Mouse (Mus musculus): Measurements from ENCODE around the gene Gpsm1. TPM values are rescaled to one million over a fixed set of nuclear protein-coding genes. Genes with fewer than 3 reads are reported as not detected.

Gene Gpsm1
- total RNA-seq, 1 experiment, result 13.9 TPM

GRCm38 (mm10) chr2:26309739-26310138, 5.6 kb upstream of the Gpsm1 start:
- Histone ChIP-seq H3K9ac (ENCODE audit: insufficient read depth, low read depth, low read length, poor library complexity, severe bottlenecking) (no peak overlapping the region), H3K36me3 (ENCODE audit: control insufficient read depth, insufficient read depth, low read length, poor library complexity, severe bottlenecking) (no peaks in the 10 kb centered on the region), H3K9me3 (ENCODE audit: control insufficient read depth, insufficient read depth, low read depth, low read length) (no peaks in the 10 kb centered on the region), H3K4me1 (ENCODE audit: control insufficient read depth in 2 of 2, insufficient read depth in 2 of 2, low read length in 2 of 2, poor library complexity in 1 of 2) (peaks cover 0 to 6% of the 10 kb centered on the region in 2 experiments; a peak in 1 of 4 replicates), H3K4me3 (ENCODE audit: insufficient read depth in 1 of 2, low read depth in 1 of 2, low read length in 2 of 2, poor library complexity in 1 of 2, severe bottlenecking in 1 of 2) (no peak overlapping the region), H3K27ac (ENCODE audit: insufficient read depth, low read depth, low read length, poor library complexity, severe bottlenecking) (no peak overlapping the region)
- in situ Hi-C loops (cut with MboI; ENCODE audit: low sequenced_read_pairs in 2 of 2, unreplicated experiment in 2 of 2), result loop anchor here in 1 of 2 experiments (25.0 kb wide), 1 partner anchor 253 kb away; no protein-coding TSS in a partner anchor
- TF ChIP-seq HCFC1 (IDR thresholded peaks at IDR 0.05; ENCODE audit: borderline replicate concordance, insufficient read depth, low read length) (no peak), MAFK (IDR thresholded peaks at IDR 0.05; ENCODE audit: insufficient read depth, low read depth, low read length) (no peak), CHD2 (IDR thresholded peaks at IDR 0.05; ENCODE audit: low read depth, low read length) (no peak), ZC3H11A (IDR thresholded peaks at IDR 0.05; ENCODE audit: borderline replicate concordance, low read depth, low read length) (no peak), ZNF384 (IDR thresholded peaks at IDR 0.05; ENCODE audit: low read depth, low read length) (no peak)
- DNase-seq (ENCODE audit: low read depth, low spot score), result no peak

GRCm38 (mm10) chr2:26311936-26312335, 3.4 kb upstream of the Gpsm1 start:
- in situ Hi-C loops (cut with MboI; ENCODE audit: low sequenced_read_pairs in 2 of 2, unreplicated experiment in 2 of 2), result loop anchor here in 1 of 2 experiments (25.0 kb wide), 1 partner anchor 250 kb away; no protein-coding TSS in a partner anchor
- Histone ChIP-seq H3K4me1 (ENCODE audit: control insufficient read depth in 2 of 2, insufficient read depth in 2 of 2, low read length in 2 of 2, poor library complexity in 1 of 2) (peaks cover 0 to 14% of the 10 kb centered on the region in 2 experiments; a peak in 1 of 4 replicates), H3K9me3 (ENCODE audit: control insufficient read depth, insufficient read depth, low read depth, low read length) (no peaks in the 10 kb centered on the region), H3K4me3 (ENCODE audit: insufficient read depth in 1 of 2, low read depth in 1 of 2, low read length in 2 of 2, poor library complexity in 1 of 2, severe bottlenecking in 1 of 2) (no peak overlapping the region), H3K9ac (ENCODE audit: insufficient read depth, low read depth, low read length, poor library complexity, severe bottlenecking) (no peak overlapping the region), H3K36me3 (ENCODE audit: control insufficient read depth, insufficient read depth, low read length, poor library complexity, severe bottlenecking) (no peaks in the 10 kb centered on the region), H3K27ac (ENCODE audit: insufficient read depth, low read depth, low read length, poor library complexity, severe bottlenecking) (no peak overlapping the region)
- no peak for TF ChIP-seq MAFK (IDR thresholded peaks at IDR 0.05; ENCODE audit: insufficient read depth, low read depth, low read length)
- no peak for TF ChIP-seq ZNF384 (IDR thresholded peaks at IDR 0.05; ENCODE audit: low read depth, low read length)
- TF ChIP-seq CHD2 (IDR thresholded peaks at IDR 0.05; ENCODE audit: low read depth, low read length), result no peak
- no peak for TF ChIP-seq HCFC1 (IDR thresholded peaks at IDR 0.05; ENCODE audit: borderline replicate concordance, insufficient read depth, low read length)
- no peak for TF ChIP-seq ZC3H11A (IDR thresholded peaks at IDR 0.05; ENCODE audit: borderline replicate concordance, low read depth, low read length)
- DNase-seq (ENCODE audit: low read depth, low spot score), result no peak

GRCm38 (mm10) chr2:26312812-26313211, 2.5 kb upstream of the Gpsm1 start:
- no peak overlapping the region for H3K27ac ChIP-seq (ENCODE audit: insufficient read depth, low read depth, low read length, poor library complexity, severe bottlenecking)
- TF ChIP-seq ZC3H11A (IDR thresholded peaks at IDR 0.05; ENCODE audit: borderline replicate concordance, low read depth, low read length) (no peak), ZNF384 (IDR thresholded peaks at IDR 0.05; ENCODE audit: low read depth, low read length) (no peak), HCFC1 (IDR thresholded peaks at IDR 0.05; ENCODE audit: borderline replicate concordance, insufficient read depth, low read length) (no peak), MAFK (IDR thresholded peaks at IDR 0.05; ENCODE audit: insufficient read depth, low read depth, low read length) (no peak), CHD2 (IDR thresholded peaks at IDR 0.05; ENCODE audit: low read depth, low read length) (no peak)
- H3K9ac ChIP-seq (ENCODE audit: insufficient read depth, low read depth, low read length, poor library complexity, severe bottlenecking), result no peak overlapping the region
- DNase-seq (ENCODE audit: low read depth, low spot score), result no peak
- H3K36me3 ChIP-seq (ENCODE audit: control insufficient read depth, insufficient read depth, low read length, poor library complexity, severe bottlenecking), result no peaks in the 10 kb centered on the region
- peaks cover 0 to 14% of the 10 kb centered on the region in 2 experiments; a peak in 1 of 4 replicates for H3K4me1 ChIP-seq (ENCODE audit: control insufficient read depth in 2 of 2, insufficient read depth in 2 of 2, low read length in 2 of 2, poor library complexity in 1 of 2)
- no peak overlapping the region for H3K4me3 ChIP-seq (ENCODE audit: insufficient read depth in 1 of 2, low read depth in 1 of 2, low read length in 2 of 2, poor library complexity in 1 of 2, severe bottlenecking in 1 of 2)
- in situ Hi-C loops (cut with MboI; ENCODE audit: low sequenced_read_pairs in 2 of 2, unreplicated experiment in 2 of 2), result loop anchor here in 1 of 2 experiments (25.0 kb wide), 1 partner anchor 249 kb away; no protein-coding TSS in a partner anchor
- H3K9me3 ChIP-seq (ENCODE audit: control insufficient read depth, insufficient read depth, low read depth, low read length), result no peaks in the 10 kb centered on the region

- Histone ChIP-seq H3K9ac (ENCODE audit: insufficient read depth, low read depth, low read length, poor library complexity, severe bottlenecking) (no peak overlapping the region), H3K36me3 (ENCODE audit: control insufficient read depth, insufficient read depth, low read length, poor library complexity, severe bottlenecking) (no peaks in the 10 kb centered on the region), H3K4me3 (ENCODE audit: insufficient read depth in 1 of 2, low read depth in 1 of 2, low read length in 2 of 2, poor library complexity in 1 of 2, severe bottlenecking in 1 of 2) (no peak overlapping the region), H3K4me1 (ENCODE audit: control insufficient read depth in 2 of 2, insufficient read depth in 2 of 2, low read length in 2 of 2, poor library complexity in 1 of 2) (peaks cover 0 to 14% of the 10 kb centered on the region in 2 experiments; a peak in 1 of 4 replicates), H3K27ac (ENCODE audit: insufficient read depth, low read depth, low read length, poor library complexity, severe bottlenecking) (no peak overlapping the region), H3K9me3 (ENCODE audit: control insufficient read depth, insufficient read depth, low read depth, low read length) (no peaks in the 10 kb centered on the region)
- no peak for TF ChIP-seq ZNF384 (IDR thresholded peaks at IDR 0.05; ENCODE audit: low read depth, low read length)
- in situ Hi-C loops (cut with MboI; ENCODE audit: low sequenced_read_pairs in 2 of 2, unreplicated experiment in 2 of 2), result loop anchor here in 1 of 2 experiments (25.0 kb wide), 1 partner anchor 249 kb away; no protein-coding TSS in a partner anchor
- DNase-seq (ENCODE audit: low read depth, low spot score), result no peak
Observed at GRCm38 (mm10) chr2:26313394-26313793, 1.9 kb upstream of the Gpsm1 start.
